Mouse (Mus musculus): ENCODE measurements around the gene Tnnc1. TPM values are rescaled to one million over a fixed set of nuclear protein-coding genes. Genes with fewer than 3 reads are reported as not detected.

Gene Tnnc1
- polyA plus RNA-seq, 1 experiment, result 9.5 TPM

DNA sequence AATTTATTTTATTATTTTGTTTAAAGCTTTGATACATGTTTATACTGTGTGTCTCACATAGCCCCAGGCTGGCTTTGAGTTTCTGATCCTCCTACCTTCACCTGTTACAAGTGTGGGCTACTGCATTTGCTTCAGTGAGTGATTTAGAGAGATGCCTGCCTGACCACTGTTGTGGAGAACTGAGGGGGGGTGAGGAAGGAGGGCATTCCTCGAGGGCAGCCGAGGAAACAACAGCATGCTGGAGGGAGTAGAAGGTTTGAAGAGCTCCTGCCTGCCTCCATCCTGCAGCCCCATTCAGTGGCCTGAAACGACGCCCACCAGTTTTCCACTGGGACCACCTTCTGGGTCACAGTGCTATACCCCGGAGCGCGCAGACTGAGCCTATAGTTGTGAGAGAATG, 42.7 kb upstream of the Tnnc1 start:
- Histone ChIP-seq H3K9ac (ENCODE audit: low read depth, poor library complexity, severe bottlenecking) (no peak overlapping the region), H3K36me3 (ENCODE audit: control insufficient read depth, insufficient read depth, low read length, poor library complexity, severe bottlenecking) (no peaks in the 10 kb centered on the region), H3K9me3 (replicated peaks; ENCODE audit: control insufficient read depth, insufficient read depth, low read length, poor library complexity, severe bottlenecking) (no peaks in the 10 kb centered on the region), H3K4me1 (ENCODE audit: control insufficient read depth, insufficient read depth, low read length) (no peaks in the 10 kb centered on the region), H3K27ac (ENCODE audit: insufficient read depth, low read length) (no peak overlapping the region), H3K4me3 (ENCODE audit: low read depth, low read length) (no peak overlapping the region), H3K27me3 (ENCODE audit: control insufficient read depth, insufficient read depth, low read length, poor library complexity, severe bottlenecking) (no peaks in the 10 kb centered on the region)
- TF ChIP-seq EP300 (IDR thresholded peaks at IDR 0.05; ENCODE audit: insufficient read depth, low read depth, low read length) (no peak), POLR2A (IDR thresholded peaks at IDR 0.05; ENCODE audit: insufficient read depth, low read length) (no peak), CTCF (IDR thresholded peaks at IDR 0.05; ENCODE audit: low read depth, low read length) (no peak)

GRCm38 (mm10) chr14:31165991-31166630, 42.0 kb upstream of the Tnnc1 start:
- no peaks in the 10 kb centered on the region for H3K27me3 ChIP-seq (ENCODE audit: control insufficient read depth, insufficient read depth, low read length, poor library complexity, severe bottlenecking)
- TF ChIP-seq CTCF (IDR thresholded peaks at IDR 0.05; ENCODE audit: low read depth, low read length) (no peak), POLR2A (IDR thresholded peaks at IDR 0.05; ENCODE audit: insufficient read depth, low read length) (no peak), EP300 (IDR thresholded peaks at IDR 0.05; ENCODE audit: insufficient read depth, low read depth, low read length) (no peak)
- no peak overlapping the region for H3K9ac ChIP-seq (ENCODE audit: low read depth, poor library complexity, severe bottlenecking)
- no peaks in the 10 kb centered on the region for H3K4me1 ChIP-seq (ENCODE audit: control insufficient read depth, insufficient read depth, low read length)
- H3K36me3 ChIP-seq (ENCODE audit: control insufficient read depth, insufficient read depth, low read length, poor library complexity, severe bottlenecking), result peaks cover under 1% of the 10 kb centered on the region; the same call in 1 of the 2 replicates
- no peak overlapping the region for H3K4me3 ChIP-seq (ENCODE audit: low read depth, low read length)
- no peak overlapping the region for H3K27ac ChIP-seq (ENCODE audit: insufficient read depth, low read length)
- H3K9me3 ChIP-seq (replicated peaks; ENCODE audit: control insufficient read depth, insufficient read depth, low read length, poor library complexity, severe bottlenecking), result no peaks in the 10 kb centered on the region

DNA sequence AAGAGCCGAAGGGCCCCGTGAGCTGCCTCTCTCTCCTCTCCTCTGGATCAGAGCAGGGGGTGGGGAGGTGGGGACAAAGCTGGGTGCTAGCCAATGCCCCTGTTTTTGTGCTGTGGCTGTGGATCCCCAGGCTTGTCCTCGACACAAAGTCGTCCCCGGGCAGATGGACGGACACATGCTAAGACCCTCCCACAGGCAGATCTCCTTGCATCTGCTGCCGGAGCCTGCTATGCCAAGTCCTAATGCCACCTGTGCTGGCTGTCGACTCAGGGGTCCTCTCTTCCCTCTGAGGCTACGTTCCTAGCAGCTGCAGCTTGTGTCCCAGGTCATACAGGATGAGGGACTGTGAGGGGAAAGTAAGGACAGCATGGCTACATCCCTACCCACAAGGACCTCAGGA, 41.3 kb upstream of the Tnnc1 start:
- TF ChIP-seq CTCF (IDR thresholded peaks at IDR 0.05; ENCODE audit: low read depth, low read length), result no peak
- no peak for TF ChIP-seq POLR2A (IDR thresholded peaks at IDR 0.05; ENCODE audit: insufficient read depth, low read length)
- TF ChIP-seq EP300 (IDR thresholded peaks at IDR 0.05; ENCODE audit: insufficient read depth, low read depth, low read length), result no peak
- no peak overlapping the region for H3K27ac ChIP-seq (ENCODE audit: insufficient read depth, low read length)
- H3K4me3 ChIP-seq (ENCODE audit: low read depth, low read length), result no peak overlapping the region
- H3K9ac ChIP-seq (ENCODE audit: low read depth, poor library complexity, severe bottlenecking), result no peak overlapping the region
- no peaks in the 10 kb centered on the region for H3K9me3 ChIP-seq (replicated peaks; ENCODE audit: control insufficient read depth, insufficient read depth, low read length, poor library complexity, severe bottlenecking)
- peaks cover 8% of the 10 kb centered on the region for H3K36me3 ChIP-seq (ENCODE audit: control insufficient read depth, insufficient read depth, low read length, poor library complexity, severe bottlenecking)
- no peaks in the 10 kb centered on the region for H3K4me1 ChIP-seq (ENCODE audit: control insufficient read depth, insufficient read depth, low read length)
- H3K27me3 ChIP-seq (ENCODE audit: control insufficient read depth, insufficient read depth, low read length, poor library complexity, severe bottlenecking), result no peaks in the 10 kb centered on the region

GRCm38 (mm10) chr14:31168425-31168824, 39.7 kb upstream of the Tnnc1 start, which contains the start of gene Stab1:
Stab1 (minus strand) TSS chr14:31168641.
- TF ChIP-seq POLR2A (IDR thresholded peaks at IDR 0.05; ENCODE audit: insufficient read depth, low read length) (no peak), CTCF (IDR thresholded peaks at IDR 0.05; ENCODE audit: low read depth, low read length) (no peak), EP300 (IDR thresholded peaks at IDR 0.05; ENCODE audit: insufficient read depth, low read depth, low read length) (no peak)
- Histone ChIP-seq H3K36me3 (ENCODE audit: control insufficient read depth, insufficient read depth, low read length, poor library complexity, severe bottlenecking) (peaks cover 24% of the 10 kb centered on the region), H3K9me3 (replicated peaks; ENCODE audit: control insufficient read depth, insufficient read depth, low read length, poor library complexity, severe bottlenecking) (no peaks in the 10 kb centered on the region), H3K4me1 (ENCODE audit: control insufficient read depth, insufficient read depth, low read length) (no peaks in the 10 kb centered on the region), H3K4me3 (ENCODE audit: low read depth, low read length) (no peak within 1 kb of the TSS), H3K9ac (ENCODE audit: low read depth, poor library complexity, severe bottlenecking) (no peak within 1 kb of the TSS), H3K27ac (ENCODE audit: insufficient read depth, low read length) (no peak within 1 kb of the TSS), H3K27me3 (ENCODE audit: control insufficient read depth, insufficient read depth, low read length, poor library complexity, severe bottlenecking) (no peaks in the 10 kb centered on the region)

- Histone ChIP-seq H3K4me1 (ENCODE audit: control insufficient read depth, insufficient read depth, low read length) (no peaks in the 10 kb centered on the region), H3K27ac (ENCODE audit: insufficient read depth, low read length) (no peak overlapping the region), H3K4me3 (ENCODE audit: low read depth, low read length) (no peak overlapping the region), H3K9ac (ENCODE audit: low read depth, poor library complexity, severe bottlenecking) (no peak overlapping the region), H3K36me3 (ENCODE audit: control insufficient read depth, insufficient read depth, low read length, poor library complexity, severe bottlenecking) (peaks cover 24% of the 10 kb centered on the region), H3K27me3 (ENCODE audit: control insufficient read depth, insufficient read depth, low read length, poor library complexity, severe bottlenecking) (no peaks in the 10 kb centered on the region), H3K9me3 (replicated peaks; ENCODE audit: control insufficient read depth, insufficient read depth, low read length, poor library complexity, severe bottlenecking) (no peaks in the 10 kb centered on the region)
- no peak for TF ChIP-seq EP300 (IDR thresholded peaks at IDR 0.05; ENCODE audit: insufficient read depth, low read depth, low read length)
- no peak for TF ChIP-seq CTCF (IDR thresholded peaks at IDR 0.05; ENCODE audit: low read depth, low read length)
- TF ChIP-seq POLR2A (IDR thresholded peaks at IDR 0.05; ENCODE audit: insufficient read depth, low read length), result no peak
Observed at GRCm38 (mm10) chr14:31169508-31169907, 38.6 kb upstream of the Tnnc1 start.

GRCm38 (mm10) chr14:31170963-31171362, 37.1 kb upstream of the Tnnc1 start:
- no peaks in the 10 kb centered on the region for H3K9me3 ChIP-seq (replicated peaks; ENCODE audit: control insufficient read depth, insufficient read depth, low read length, poor library complexity, severe bottlenecking)
- H3K36me3 ChIP-seq (ENCODE audit: control insufficient read depth, insufficient read depth, low read length, poor library complexity, severe bottlenecking), result peaks cover 27% of the 10 kb centered on the region
- no peak for TF ChIP-seq EP300 (IDR thresholded peaks at IDR 0.05; ENCODE audit: insufficient read depth, low read depth, low read length)
- no peak for TF ChIP-seq CTCF (IDR thresholded peaks at IDR 0.05; ENCODE audit: low read depth, low read length)
- no peak for TF ChIP-seq POLR2A (IDR thresholded peaks at IDR 0.05; ENCODE audit: insufficient read depth, low read length)

More at GRCm38 (mm10) chr14:31170963-31171362, 37.1 kb upstream of the Tnnc1 start:
- H3K27ac ChIP-seq (ENCODE audit: insufficient read depth, low read length), result no peak overlapping the region
- no peak overlapping the region for H3K4me3 ChIP-seq (ENCODE audit: low read depth, low read length)
- H3K27me3 ChIP-seq (ENCODE audit: control insufficient read depth, insufficient read depth, low read length, poor library complexity, severe bottlenecking), result no peaks in the 10 kb centered on the region
- no peak overlapping the region for H3K9ac ChIP-seq (ENCODE audit: low read depth, poor library complexity, severe bottlenecking)
- no peaks in the 10 kb centered on the region for H3K4me1 ChIP-seq (ENCODE audit: control insufficient read depth, insufficient read depth, low read length)

Measured in ES-Bruce4 (cell line).